Mouse (Mus musculus) adipocyte (in vitro differentiated cells): ENCODE results near the gene Ankrd6.

Source experiments
- DNase-seq: peaks from one replicate; pipeline ENCODE4 v3.0.0-alpha.2; 2016; ENCODE audit warnings: low spot score

Gene Ankrd6

DNA sequence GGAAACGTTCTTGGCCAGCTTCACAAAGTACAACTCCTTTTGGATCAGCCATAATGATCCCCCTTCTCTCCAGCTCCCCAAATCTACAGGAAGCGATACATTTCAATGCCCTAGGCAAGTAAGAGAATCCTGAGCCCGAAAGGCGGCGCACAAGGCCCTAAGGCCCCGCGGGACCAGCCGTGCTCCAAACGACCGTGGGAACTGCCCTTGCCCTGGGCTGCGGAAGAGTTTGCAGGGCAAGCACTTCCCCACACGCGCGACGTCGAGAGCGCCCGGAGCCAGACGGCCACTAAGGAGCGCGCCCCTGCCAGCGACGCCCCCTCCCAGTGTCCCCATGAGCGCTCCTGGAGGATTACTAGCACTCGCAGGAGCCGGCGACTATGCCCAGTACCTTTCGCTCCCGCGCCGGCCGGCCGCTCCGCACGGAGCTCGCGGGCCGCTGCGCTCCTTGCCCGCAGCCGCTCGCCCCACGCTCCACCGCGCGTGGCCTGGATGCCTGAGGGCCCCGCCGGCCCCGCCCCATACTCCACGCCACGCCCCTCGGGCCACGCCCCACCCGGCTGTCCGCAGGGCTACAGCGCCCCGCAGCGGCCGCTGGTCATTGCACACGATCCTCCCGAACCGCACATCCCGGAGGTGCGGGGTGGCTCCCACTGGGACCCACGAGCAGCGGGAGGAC is at the start of gene Ankrd6:
Gene Ankrd6 (minus strand): TSS at position 486 of the 679 bp plus-strand sequence.
- no peak for DNase-seq

DNA sequence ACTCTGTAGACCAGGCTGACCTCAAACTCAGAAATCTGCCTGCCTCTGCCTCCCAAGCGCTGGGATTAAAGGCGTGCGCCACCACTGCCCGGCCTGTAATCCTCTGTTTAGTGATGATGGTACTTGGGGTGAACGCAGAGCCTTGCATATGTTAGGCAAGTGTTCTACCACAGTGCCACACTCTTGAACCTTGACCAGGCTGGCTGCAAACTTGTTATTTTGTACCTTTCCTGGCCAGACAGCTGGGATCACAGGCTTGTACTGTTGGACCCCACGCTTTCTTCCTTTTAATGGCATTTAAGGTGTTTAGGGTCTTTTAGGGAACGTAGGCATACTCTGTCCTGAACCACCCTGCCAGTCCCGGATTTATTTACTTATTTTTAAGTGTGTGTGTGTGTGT is 48.4 kb upstream of the Ankrd6 start:
- DNase-seq = no peak

DNA sequence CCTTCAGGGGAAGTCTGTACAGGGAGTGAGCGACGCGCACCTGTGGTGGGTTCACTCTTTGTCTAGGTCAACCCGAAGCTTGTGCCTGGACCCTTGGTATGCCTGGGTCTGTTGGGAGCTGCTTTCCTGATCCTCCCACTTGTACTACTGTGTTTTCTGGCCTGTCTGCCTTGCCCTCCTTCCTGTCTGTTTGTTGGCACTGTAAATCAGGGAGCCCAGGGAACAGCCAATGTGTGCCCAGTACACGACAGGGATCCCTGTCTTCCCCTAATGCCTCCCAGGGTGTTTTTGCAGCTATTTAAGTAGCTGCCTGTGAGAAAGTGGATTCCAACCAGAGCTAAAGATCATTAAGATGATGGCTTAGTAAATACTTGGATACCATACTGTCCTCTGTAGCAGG is 46.9 kb upstream of the Ankrd6 start:
- no peak for DNase-seq

DNA sequence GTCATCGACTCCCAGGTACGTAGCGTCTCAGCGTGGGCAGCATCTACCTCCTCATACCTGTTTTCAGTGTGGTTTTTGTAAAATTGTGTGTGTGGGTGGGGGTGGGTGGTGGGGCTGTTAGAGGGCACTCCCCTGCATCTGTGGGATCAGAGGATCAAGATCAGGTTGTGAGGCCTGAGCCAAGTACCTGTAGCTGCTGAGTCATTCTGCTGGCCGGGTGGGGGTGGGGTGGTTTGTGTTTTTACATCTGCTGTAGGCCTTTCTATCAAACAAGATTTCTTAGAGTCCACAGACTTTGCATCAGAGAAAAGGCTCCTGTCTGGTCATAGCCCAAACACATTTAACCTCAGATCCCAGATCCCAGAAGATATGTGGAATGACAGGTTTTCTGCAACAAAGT is 45.4 kb upstream of the Ankrd6 start:
- no peak for DNase-seq

DNA sequence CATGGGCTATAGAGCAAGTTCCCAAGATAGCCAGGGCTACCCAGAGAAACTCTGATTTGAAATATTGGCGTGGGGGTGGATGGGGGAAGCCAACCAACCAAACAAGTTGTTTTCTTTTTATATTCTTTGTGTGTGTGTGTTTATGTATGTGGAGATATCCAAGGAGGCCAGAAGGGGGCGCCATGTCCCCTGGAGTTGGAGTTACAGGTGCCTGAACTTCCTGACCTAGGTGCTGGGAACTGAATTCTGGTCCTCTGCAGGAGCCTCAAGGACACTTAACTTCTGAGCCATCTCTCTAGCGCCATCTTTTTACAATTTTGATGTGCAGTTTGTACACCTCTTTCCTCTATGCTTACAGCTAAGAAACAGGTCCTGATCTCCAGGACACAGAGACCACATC is 43.5 kb upstream of the Ankrd6 start:
- no peak for DNase-seq

DNA sequence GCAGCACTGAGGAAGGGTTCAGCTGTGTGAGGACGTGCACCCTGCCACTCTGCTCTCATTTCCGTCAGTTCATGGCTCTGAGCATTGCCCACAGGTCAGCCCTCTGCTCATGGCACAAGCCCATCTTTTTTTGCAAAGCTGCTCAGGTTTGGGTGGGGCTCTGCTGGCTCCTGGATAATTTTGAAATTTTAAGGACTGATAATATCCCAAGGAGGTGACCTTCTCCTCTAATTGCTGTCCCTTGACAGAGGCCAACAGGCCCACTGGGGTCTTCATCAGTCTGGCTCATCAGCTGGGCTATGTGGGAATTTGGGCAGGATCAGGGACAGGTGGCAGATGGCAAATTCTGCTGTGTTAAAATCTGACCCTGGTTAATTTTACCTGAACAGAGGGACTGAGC is 38.7 kb upstream of the Ankrd6 start:
- DNase-seq = no peak

DNA sequence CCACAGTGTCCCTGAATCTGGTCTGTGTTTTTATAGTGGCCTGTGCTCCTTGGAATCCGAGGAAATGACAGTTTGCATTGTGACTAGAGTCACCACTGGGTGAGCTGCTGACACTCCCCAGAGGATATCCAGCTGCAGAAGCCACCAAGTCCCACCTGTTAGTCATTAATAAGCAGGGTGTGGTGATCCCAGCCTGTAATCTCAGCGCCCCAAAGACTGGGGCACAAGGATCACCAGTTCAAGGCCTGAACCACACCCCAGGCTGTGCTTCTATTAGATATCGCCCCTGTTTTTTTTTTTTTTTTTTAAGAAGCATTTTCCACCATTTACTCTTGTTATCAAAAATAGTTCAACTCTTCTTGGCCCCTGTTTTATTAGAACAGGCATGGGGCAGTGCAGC is 36.4 kb upstream of the Ankrd6 start:
- no peak for DNase-seq

DNA sequence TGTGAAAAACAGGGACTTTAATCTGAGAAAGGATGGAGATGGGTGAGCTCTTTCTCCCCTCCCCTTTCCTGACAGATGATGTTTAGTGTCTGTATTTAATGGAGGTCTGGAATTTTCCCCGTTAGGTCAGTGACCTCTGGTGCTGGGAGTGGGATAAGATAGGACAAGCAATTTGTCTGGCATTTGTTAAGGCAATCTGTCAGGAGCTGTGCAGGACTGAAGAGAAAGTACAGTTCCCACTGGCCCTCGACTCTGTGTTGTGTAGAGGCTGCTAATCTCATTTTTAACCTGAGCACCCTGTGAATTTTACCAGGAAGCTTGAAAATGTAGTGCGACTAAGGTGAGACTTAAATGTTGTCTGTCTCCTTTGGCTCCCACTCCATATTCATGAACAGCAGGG is 35.0 kb upstream of the Ankrd6 start:
- DNase-seq = no peak

DNA sequence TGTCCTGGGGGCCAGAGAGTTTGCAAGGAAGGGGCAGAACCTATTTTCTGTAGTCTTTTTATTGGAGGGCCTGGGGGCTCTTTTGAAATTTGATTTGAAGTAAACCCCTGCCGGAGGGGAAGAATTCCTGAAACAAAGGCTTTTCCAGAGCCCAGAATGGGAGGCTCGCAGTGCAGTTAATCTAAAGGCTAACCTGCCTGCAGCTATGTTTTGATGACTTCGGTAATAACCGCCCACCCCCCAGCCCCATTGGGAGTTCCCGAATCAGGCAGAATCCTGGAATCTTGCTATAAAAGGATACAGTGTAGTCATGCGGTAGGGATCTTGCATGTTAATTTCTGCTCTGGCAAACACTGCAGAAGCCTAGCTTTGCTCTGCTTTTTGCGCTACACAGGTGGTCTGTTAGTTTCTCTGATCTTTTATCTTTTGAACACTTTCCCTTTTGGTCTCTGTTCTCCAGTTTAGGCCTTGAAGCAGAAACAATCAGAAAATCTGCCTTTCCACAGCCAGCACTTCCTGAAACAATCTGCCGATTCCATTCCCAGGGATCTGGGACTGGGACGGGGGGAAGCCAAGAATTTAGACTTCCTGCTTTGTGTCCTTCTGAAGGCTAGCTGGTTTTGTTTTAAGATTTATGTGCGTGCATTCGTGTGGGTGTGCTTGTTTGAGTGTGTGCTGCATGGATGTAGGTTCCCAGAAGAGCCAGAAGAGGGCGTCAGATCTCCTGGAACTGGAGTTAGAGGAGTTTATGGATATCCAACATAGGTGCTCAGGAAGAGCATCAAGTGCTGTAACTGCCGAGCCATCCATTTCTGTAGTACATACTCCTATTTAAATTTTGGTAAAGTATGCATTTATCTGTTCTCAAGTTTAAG is 34.4 kb upstream of the Ankrd6 start:
- DNase-seq = no peak

DNA sequence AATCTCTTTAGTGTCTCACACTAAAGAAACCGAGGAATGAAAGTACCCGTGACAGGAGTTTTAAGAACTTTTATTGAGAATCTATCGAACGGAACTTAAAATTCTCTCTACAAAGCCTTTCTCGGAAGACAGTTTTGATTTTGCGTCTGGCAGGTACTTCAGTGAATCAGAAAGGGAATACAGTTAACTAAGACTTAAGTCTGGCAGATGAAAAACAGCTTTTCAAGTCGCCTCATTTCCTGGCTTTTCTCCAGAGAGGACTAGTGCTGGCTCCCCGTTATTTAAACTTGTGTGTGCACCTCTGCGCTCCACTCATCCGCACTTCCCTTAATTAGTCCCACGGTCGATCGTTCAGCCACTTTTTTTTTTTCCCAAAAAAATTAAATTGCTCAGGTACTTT is 33.6 kb upstream of the Ankrd6 start:
- no peak for DNase-seq

DNA sequence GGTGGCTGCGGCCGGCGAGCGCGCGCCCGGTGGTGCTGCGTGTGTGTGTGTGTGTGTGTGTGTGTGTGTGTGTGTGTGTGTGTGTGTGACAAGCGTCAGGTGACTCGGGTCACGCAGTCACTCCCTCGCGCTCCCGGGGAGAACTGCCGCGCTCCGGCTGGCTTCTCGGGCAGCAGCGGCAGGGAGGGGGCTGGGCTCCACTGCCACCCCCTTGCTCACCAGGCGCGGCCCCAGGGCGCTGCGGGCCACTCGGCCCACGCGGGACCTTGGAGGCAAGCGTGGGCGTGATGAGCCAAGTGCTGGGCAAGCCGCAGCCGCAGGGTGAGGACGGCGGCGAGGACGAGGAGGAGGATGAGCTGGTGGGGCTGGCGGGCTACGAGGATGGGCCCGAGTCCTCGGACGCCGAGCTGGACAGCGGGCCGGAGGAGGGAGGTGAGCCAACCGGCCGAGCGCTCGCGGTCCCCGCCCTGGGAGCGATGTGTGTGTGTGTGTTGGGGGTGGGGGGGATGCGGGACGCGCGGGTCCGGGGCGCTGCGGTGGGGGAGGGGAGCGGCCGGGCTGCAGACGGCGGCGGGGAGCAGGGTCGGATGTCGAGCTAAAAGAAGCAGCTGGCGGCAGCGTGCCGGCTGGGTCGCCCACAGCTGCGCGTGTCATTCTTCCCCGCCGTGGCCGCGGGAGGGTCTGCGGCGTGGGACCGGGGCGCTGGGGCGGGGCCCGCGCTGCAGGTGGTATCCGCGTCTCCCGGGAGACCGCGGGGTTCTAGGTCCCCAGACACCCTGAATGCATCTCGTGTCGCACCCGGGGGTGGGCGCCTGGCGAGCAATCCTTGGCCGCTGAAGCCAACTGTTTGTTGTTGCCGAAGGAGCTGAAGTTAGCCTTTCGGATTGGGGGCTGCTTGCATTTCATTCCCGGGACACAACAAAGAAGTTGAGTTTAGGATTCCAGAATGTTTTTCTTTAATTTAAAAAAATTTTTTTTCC is 32.8 kb upstream of the Ankrd6 start:
- no peak for DNase-seq

DNA sequence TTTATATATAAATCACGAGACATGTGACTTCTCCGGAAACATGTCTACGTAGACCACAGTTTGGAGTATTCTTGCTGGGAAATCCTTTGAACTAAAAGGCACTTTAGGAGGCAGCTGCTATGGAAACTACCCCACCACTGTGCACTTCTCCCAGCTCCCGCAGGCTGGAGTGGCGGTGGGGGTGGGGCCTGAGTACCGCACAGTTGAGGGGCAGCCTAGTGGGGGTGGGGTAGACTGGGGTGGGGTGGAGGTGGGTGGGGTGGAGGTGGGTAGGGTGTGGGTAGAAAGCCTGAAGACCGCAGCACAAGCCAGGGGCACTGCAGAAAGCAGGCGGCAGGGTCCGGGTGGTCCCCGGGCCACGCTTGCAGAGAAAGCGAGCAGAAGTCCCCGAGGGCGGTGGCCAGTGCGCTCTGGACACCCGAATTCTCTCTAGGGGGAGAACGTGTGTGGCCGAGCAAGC is 32.1 kb upstream of the Ankrd6 start, which contains the start of gene Rragd:
Gene Rragd (plus strand): TSS at position 322 of the 460 bp plus-strand sequence.
- no peak for DNase-seq

DNA sequence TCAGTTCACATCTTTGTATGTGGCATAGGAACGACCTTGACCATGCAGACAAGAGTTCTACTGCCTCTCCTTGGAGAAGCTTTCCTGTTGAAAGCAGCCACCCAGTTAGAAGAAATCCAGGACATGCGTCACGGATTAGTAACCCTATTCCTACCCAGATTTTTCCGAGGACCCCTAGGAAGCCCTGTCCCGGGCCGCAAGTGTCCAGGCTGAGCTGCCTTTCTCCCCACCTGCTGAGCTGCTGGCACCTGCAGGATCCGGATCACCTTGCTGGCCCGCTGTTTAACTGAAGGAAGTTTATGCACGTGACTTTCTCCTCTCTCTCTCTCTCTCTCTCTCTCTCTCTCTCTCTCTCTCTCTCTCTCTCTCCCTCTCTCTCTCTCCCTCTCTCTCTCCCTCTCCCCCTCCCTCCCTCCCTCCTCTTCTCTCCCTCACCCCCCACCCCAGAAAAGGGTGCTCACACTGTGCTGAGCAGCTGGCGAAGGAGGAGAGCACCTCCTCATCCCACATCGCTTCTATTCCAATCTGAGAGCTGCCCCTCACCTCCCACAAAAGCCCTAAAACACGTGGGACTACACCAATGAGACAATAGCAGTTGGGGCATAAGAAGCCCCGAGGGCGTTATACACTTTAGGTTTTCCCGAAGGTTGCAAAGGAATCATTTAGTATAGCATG is 31.5 kb upstream of the Ankrd6 start:
- no peak for DNase-seq

DNA sequence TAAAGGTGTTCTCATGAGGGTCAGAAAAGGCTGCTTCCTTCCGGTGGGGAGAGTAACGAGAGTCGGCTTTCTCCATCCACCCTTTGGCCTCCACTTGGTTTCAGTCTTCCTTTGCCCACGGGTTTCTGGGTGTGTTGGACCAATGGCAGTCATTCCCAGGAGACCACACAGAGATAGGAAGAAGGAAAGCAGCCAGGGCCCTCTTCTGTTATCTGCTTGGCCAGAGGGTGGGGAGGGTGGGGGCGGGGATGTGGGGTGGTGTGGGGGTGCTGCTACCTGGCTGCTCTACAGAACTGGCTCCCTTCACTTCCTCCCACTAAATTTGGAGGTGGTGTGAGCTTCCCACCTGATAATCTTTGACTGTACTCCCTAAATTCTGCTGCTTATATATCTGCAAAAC is 31.0 kb upstream of the Ankrd6 start:
- no peak for DNase-seq

DNA sequence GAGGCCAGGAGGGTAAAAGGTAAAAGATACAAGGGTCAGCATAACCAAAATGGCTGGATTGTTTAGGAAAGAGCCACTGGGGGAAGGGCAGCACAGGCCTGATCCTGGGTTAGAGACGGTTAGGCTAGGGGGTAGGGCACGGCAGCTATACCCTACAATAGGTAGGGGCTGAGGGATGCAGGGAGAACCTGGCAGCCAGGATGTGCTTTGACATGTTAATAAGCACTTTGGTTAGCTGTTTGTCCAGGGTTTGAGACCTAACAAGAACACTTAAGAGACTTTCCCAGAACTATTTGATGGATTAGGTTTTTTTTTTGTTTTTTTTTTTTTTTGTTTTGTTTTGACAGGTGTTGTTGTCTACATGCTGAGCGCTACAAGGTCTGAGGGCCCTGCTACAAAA is 29.4 kb upstream of the Ankrd6 start:
- DNase-seq = no peak

DNA sequence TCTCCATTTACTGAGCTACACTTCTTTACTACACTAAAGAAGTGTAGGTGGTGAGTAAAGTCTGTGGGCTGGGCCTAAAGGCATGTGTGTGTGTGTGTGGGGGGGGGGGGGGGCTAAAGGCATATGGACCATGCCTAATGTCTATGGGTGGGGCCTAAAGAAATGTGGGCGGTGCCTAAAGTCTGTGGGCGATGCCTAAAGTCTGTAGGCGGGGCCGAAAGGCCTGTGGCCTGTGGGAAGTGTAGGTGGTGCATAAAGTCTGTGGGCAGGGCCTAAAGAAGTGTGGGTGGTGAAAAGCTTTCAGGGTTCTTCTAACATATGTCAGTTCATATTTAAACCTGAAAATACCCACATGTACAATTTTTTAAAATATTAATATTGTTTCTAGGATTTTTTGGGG is 26.7 kb upstream of the Ankrd6 start:
- no peak for DNase-seq

DNA sequence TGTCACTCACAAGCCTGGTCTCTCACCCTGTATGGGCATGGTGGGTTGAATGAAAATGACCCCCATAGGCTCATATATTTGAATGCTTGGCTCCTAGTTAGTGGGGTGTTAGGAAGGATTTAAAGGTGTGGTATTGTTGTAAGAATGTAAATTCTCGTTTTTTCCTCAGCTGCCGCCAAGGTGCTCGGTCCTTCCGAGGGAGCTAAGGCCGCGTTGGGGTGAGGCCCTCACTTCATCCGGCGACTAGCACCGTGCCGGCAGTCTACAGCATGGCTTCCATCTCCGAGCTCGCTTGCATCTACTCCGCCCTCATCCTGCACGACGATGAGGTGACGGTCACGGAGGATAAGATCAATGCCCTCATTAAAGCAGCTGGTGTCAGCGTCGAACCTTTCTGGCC is 14.0 kb upstream of the Ankrd6 start:
- peak; percentile 13 for DNase-seq

DNA sequence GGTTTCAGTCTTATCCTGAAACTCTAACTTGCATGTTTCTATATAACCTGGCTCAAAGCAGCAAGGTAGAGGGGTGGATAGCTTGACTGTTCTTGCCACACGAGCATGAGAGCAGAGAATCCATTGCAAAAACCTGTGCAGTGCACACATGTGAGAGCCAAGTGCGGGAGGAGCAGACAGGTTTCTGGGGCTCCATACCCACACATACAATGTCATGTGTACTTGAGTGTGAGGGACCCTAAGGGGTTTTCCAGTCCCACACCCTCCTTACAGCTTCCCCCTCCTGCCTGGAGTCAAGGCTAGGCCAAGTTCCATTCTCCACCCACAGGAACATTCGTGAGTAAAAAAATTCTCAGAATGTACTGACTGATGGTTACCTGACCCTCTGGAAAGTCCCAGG is 10.8 kb upstream of the Ankrd6 start:
- DNase-seq = no peak

DNA sequence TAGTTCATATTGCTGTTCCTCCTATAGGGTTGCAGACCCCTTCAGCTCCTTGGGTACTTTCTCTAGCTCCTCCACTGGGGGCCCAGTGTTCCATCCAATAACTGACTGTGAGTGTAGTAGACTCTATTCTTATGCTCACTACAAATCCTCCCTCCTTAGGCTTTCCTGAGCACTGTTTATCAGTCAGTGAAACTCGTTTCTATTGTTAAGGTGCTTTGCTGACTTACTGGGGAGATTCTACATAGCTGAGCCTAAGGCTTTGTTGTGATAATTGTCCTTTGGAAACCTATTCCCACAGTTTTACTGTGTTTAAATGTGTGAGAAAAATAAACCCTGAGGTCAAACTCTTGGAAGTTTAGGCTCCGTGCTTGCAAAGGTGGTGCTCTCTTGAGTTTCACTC is 5.8 kb upstream of the Ankrd6 start:
- DNase-seq = no peak

DNA sequence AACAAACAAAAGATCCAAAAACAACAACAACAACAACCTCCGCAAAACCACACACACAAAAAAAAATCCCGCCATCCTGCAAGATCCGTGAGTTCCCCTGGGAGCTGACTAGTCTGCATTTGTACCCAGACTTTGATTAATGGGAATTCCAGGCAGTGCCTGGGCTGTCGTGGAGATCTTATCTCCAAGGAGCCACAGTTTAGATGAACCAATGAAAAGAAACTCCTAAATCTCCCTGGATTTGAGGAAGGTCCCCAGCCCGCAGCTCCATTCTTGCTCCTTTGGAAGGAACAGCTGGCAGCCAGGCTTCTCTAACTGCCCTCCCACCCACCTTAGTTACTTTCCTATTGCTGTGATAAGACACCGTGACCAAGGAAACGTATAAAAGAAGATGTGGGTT is 2.0 kb upstream of the Ankrd6 start:
- DNase-seq = no peak

DNA sequence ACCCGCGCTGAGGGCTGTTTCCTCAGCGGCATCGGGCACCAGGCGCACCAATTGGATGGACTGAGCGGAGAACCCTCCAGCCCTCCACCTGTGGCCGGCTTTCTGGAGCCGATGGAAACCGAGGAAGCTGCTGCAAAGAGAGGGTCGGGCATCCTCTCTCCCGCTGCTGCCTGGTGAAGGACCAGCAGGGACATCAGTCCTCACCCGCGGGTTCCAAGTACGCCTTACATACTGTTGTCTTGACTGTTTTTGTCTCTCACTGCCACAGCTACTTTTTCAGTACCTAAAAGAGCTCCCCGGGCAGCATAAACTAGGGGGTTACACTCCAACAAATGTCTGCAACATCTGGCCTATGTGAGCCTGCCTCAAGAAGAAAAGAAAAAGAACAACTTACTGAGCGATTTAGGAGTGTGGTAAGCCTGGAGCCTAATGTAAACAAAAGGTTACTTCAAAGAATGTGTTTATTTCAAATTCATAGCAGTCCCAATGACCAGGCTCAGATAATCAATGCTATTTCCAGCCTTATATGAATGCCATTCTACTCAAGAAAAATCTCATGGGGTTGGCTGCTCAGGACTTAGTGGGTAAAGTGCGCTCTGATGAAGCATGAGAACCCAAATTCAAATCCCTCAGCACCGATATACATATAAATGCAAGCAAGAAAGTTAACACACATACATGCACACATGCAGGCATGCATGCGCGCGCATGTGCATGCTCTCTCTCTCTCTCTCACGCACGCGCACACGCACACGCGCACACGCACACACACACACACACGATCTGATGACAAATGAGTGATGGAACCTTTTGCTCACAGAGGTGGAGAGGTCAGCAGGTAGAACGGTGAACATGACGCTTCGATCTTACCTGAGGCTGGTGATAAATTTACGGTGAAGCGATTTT is 647 bp upstream of the Ankrd6 start:
- no peak for DNase-seq
